Mouse (Mus musculus) liver, embryonic 15.5 days (tissue): ENCODE data around the gene Tiparp. TPM values are rescaled to one million over a fixed set of nuclear protein-coding genes. Genes with fewer than 3 reads are reported as not detected.

Experiments
- ATAC-seq: fragments of 200-750 bp; cut with Nextera tagmentation; 2 replicates; pipeline ENCODE4 v1.8.0; 2017; ENCODE audit warnings: moderate number of reproducible peaks, mild to moderate bottlenecking, moderate library complexity; ENCODE audit not compliant: insufficient read depth
- H3K27ac ChIP-seq: fragments of 300-500 bp; sonication (generic); replicated peaks from 2 replicates; pipeline ENCODE4 v1.5.1; 2015; ENCODE audit warnings: mild to moderate bottlenecking, inconsistent platforms
- H3K27me3 ChIP-seq: fragments of 300-500 bp; sonication (generic); 2 replicates; pipeline ENCODE4 v1.6.1; 2015; ENCODE audit warnings: mild to moderate bottlenecking, inconsistent platforms
- H3K36me3 ChIP-seq: fragments of 300-500 bp; sonication (generic); replicated peaks from 2 replicates; pipeline ENCODE4 v1.6.1; 2015; ENCODE audit warnings: moderate library complexity, mild to moderate bottlenecking, inconsistent platforms
- H3K4me1 ChIP-seq: fragments of 300-500 bp; sonication (generic); replicated peaks from 2 replicates; pipeline ENCODE4 v1.6.1; 2015; ENCODE audit warnings: inconsistent platforms
- H3K4me2 ChIP-seq: fragments of 300-500 bp; sonication (generic); 2 replicates; pipeline ENCODE4 v1.6.1; 2015; ENCODE audit warnings: moderate library complexity, mild to moderate bottlenecking, inconsistent platforms
- H3K4me3 ChIP-seq: fragments of 300-500 bp; sonication (generic); replicated peaks from 2 replicates; pipeline ENCODE4 v1.5.1; 2015; ENCODE audit warnings: mild to moderate bottlenecking, inconsistent platforms
- H3K9ac ChIP-seq: fragments of 300-500 bp; sonication (generic); 2 replicates; pipeline ENCODE4 v1.6.1; 2015; ENCODE audit warnings: moderate library complexity, mild to moderate bottlenecking, inconsistent platforms
- H3K9me3 ChIP-seq: fragments of 300-500 bp; sonication (generic); replicated peaks from 2 replicates; pipeline ENCODE4 v1.6.1; 2016; ENCODE audit warnings: inconsistent platforms
- WGBS: fragments of 180-500 bp; shearing (Covaris S2); methylation state at CpG from one replicate; pipeline ENCODE4 v1.1.7; 2015; ENCODE audit warnings: mixed read lengths; ENCODE audit not compliant: insufficient replicate concordance; 5-methylcytosine and 5-hydroxymethylcytosine counted together
- polyA plus RNA-seq: library from polyadenylated mRNA; unstranded; fragments of >200 nt; fragmentation: Nextera tagmentation; extraction: Ambion mirVana; gene quantifications from 2 replicates; pipeline ENCODE4 v1.2.1, GENCODE M21; 2015

Tiparp gene
- polyA plus RNA-seq, 1 experiment from 2014 or later = 6.6 TPM

GRCm38 (mm10) chr3:65558679-65559078, 30.5 kb downstream of the Tiparp start:
- H3K27ac ChIP-seq = no peak overlapping the region
- H3K9me3 ChIP-seq = no peaks in the 10 kb centered on the region
- no peak overlapping the region for H3K4me3 ChIP-seq
- no peaks in the 10 kb centered on the region for H3K4me1 ChIP-seq
- H3K36me3 ChIP-seq = no peaks in the 10 kb centered on the region; the same call in 1 of the 2 replicates
- H3K4me2 ChIP-seq = no peak overlapping the region
- 69% methylated on average over 4 of the region's 4 CpGs for WGBS
- no peaks in the 10 kb centered on the region for H3K27me3 ChIP-seq
- ATAC-seq = no peak
- no peak overlapping the region for H3K9ac ChIP-seq

GRCm38 (mm10) chr3:65562212-65562611, 34.0 kb downstream of the Tiparp start:
- no peaks in the 10 kb centered on the region for H3K27me3 ChIP-seq
- no peak overlapping the region for H3K27ac ChIP-seq
- no peak for ATAC-seq
- WGBS = 67% methylated on average over 9 of the region's 9 CpGs
- no peak overlapping the region for H3K4me2 ChIP-seq
- H3K4me1 ChIP-seq = no peaks in the 10 kb centered on the region
- H3K9ac ChIP-seq = no peak overlapping the region
- H3K4me3 ChIP-seq = no peak overlapping the region
- H3K36me3 ChIP-seq = no peaks in the 10 kb centered on the region
- no peaks in the 10 kb centered on the region for H3K9me3 ChIP-seq

DNA sequence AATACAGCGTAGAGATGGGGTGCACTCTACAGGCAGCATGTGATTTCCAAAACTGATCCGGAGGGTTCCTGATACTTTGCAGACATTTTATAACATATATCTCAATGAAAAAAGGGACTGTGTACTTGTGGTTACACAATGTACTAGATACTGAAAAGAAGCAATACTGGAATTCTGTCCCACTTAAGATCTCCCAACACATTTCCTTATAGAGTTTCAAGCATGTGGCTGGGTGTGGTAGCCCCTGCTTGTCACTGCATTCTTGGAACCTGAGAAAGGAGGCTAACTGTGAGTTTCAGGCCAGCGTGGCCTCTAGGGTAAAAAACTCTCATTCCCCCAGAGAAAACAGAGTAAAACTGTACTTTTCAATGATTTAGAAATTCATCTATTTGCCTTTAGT, 34.5 kb downstream of the Tiparp start:
- Histone ChIP-seq H3K9me3 (no peaks in the 10 kb centered on the region), H3K27me3 (no peaks in the 10 kb centered on the region), H3K9ac (no peak overlapping the region), H3K4me3 (no peak overlapping the region), H3K27ac (no peak overlapping the region), H3K36me3 (no peaks in the 10 kb centered on the region), H3K4me2 (no peak overlapping the region), H3K4me1 (no peaks in the 10 kb centered on the region)
- WGBS = 73% methylated on average over 3 of the region's 3 CpGs
- no peak for ATAC-seq

GRCm38 (mm10) chr3:65563926-65564624, 35.9 kb downstream of the Tiparp start:
- no peaks in the 10 kb centered on the region for H3K4me1 ChIP-seq
- H3K36me3 ChIP-seq = no peaks in the 10 kb centered on the region
- H3K27me3 ChIP-seq = no peaks in the 10 kb centered on the region
- peak; percentile 60 for ATAC-seq
- no peaks in the 10 kb centered on the region for H3K9me3 ChIP-seq
- no peak overlapping the region for H3K27ac ChIP-seq
- whole genome bisulfite sequencing = 49% methylated on average over 6 of the region's 6 CpGs
- H3K9ac ChIP-seq = no peak overlapping the region
- H3K4me2 ChIP-seq = no peak overlapping the region
- H3K4me3 ChIP-seq = no peak overlapping the region

DNA sequence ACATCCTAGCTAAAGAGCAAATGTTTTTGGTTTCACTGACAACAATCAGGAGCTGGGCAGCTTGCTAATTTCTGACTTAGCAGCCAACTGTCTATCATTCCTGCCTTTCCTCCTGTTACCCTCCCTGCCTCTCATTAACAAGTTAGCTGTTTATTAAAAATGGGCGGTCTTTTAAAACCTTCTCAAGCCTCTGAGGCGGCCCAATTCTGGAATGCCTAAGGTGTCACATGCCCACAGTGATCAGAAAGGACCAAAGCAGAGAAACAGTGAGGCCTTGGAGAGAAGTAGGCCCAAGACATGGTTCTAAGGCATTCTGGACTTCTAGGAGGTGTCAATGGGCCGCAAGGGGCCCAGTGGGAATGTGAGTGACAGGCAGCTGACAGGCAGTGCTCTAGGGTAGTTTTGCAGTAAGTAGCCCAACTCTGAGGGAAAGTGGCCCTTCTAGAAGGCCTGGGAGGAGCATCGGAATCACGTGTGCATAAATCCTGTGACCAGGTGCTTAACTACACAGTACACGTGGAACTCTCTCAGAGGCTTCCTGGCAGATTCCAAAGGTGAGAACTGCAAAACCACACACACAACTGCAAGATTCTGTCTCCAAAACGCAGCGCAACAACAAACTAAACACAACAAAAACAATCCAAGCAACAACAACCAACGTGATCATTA, 37.6 kb downstream of the Tiparp start:
- H3K4me1 ChIP-seq = no peaks in the 10 kb centered on the region
- WGBS = 56% methylated on average over 9 of the region's 9 CpGs
- H3K4me2 ChIP-seq = no peak overlapping the region
- H3K4me3 ChIP-seq = no peak overlapping the region
- no peak for ATAC-seq
- H3K27me3 ChIP-seq = no peaks in the 10 kb centered on the region
- no peak overlapping the region for H3K27ac ChIP-seq
- no peaks in the 10 kb centered on the region for H3K36me3 ChIP-seq
- H3K9me3 ChIP-seq = no peaks in the 10 kb centered on the region
- H3K9ac ChIP-seq = no peak overlapping the region

GRCm38 (mm10) chr3:65569941-65570340, 41.7 kb downstream of the Tiparp start:
- Histone ChIP-seq H3K9me3 (no peaks in the 10 kb centered on the region), H3K9ac (no peak overlapping the region), H3K27ac (no peak overlapping the region), H3K4me3 (no peak overlapping the region), H3K36me3 (no peaks in the 10 kb centered on the region), H3K4me2 (no peak overlapping the region), H3K4me1 (no peaks in the 10 kb centered on the region), H3K27me3 (no peaks in the 10 kb centered on the region)
- ATAC-seq = no peak

- Histone ChIP-seq H3K27me3 (no peaks in the 10 kb centered on the region), H3K4me2 (no peak overlapping the region), H3K9ac (no peak overlapping the region), H3K4me3 (no peak overlapping the region), H3K4me1 (no peaks in the 10 kb centered on the region), H3K36me3 (no peaks in the 10 kb centered on the region), H3K9me3 (no peaks in the 10 kb centered on the region), H3K27ac (no peak overlapping the region)
- 37% methylated on average over 3 of the region's 3 CpGs for WGBS
- no peak for ATAC-seq
These were observed 45.3 kb downstream of the Tiparp start for GRCm38 (mm10) chr3:65573516-65573915.

DNA sequence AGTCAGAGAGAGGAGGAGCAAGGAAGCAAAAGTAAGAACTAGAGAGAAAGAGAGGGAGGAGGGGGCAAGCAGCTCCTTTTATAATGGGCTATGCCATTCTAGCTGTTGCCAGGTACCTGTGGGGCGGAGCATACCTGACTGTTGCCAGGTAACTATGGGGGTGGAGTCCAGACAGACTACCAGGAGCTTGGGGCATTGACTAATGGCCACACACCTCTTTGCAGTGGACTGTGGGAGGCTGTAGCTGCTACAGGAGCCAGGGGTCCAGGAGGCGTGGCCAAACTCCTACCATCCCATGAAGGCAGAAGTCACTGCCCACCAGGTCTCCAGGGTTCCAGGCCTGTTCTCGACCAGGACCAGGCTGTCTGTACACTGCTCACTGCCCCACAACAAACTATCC, 49.4 kb downstream of the Tiparp start:
- Histone ChIP-seq H3K27ac (no peak overlapping the region), H3K4me2 (no peak overlapping the region), H3K9ac (no peak overlapping the region), H3K36me3 (no peaks in the 10 kb centered on the region), H3K27me3 (no peaks in the 10 kb centered on the region), H3K9me3 (no peaks in the 10 kb centered on the region), H3K4me3 (no peak overlapping the region), H3K4me1 (no peaks in the 10 kb centered on the region; the same call in 1 of the 2 replicates)
- 55% methylated on average over 3 of the region's 3 CpGs for WGBS
- ATAC-seq = no peak

- Histone ChIP-seq H3K27ac (no peak overlapping the region), H3K4me2 (no peak overlapping the region), H3K4me3 (no peak overlapping the region), H3K27me3 (no peaks in the 10 kb centered on the region), H3K9me3 (no peaks in the 10 kb centered on the region), H3K36me3 (no peaks in the 10 kb centered on the region), H3K9ac (no peak overlapping the region), H3K4me1 (no peaks in the 10 kb centered on the region; the same call in 1 of the 2 replicates)
- ATAC-seq = peak; percentile 44; the same call in 1 of the 2 replicates
- 55% methylated on average over 12 of the region's 12 CpGs for WGBS
These were observed 51.2 kb downstream of the Tiparp start for GRCm38 (mm10) chr3:65579260-65579921.

DNA sequence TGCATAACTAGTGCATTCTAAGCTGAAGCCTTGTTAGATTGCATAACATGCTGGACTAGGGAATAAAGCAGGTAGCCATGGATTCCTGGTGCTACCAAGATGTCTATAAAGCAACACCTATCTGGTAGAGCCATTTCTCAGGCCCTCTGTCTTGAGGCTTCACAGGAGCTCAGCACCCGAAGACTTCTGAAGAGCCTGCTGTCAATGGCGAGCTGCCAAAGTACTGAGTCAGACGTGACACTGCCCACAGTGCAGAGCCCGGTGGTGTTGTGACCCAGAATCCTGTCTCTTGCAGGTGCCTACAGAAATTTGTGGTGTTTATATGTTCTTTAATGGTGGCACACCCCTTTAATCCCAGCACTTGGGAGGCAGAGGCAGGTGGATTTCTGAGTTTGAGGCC, 53.4 kb downstream of the Tiparp start:
- Histone ChIP-seq H3K4me1 (no peaks in the 10 kb centered on the region; the same call in 1 of the 2 replicates), H3K9me3 (no peaks in the 10 kb centered on the region), H3K4me2 (no peak overlapping the region), H3K9ac (no peak overlapping the region), H3K36me3 (no peaks in the 10 kb centered on the region), H3K27me3 (no peaks in the 10 kb centered on the region), H3K4me3 (no peak overlapping the region), H3K27ac (no peak overlapping the region)
- ATAC-seq = no peak
- WGBS = 54% methylated on average over 4 of the region's 4 CpGs

- Histone ChIP-seq H3K4me1 (no peaks in the 10 kb centered on the region; the same call in 1 of the 2 replicates), H3K9ac (no peak overlapping the region), H3K36me3 (no peaks in the 10 kb centered on the region), H3K27ac (no peak overlapping the region), H3K4me2 (no peak overlapping the region), H3K4me3 (no peak overlapping the region), H3K27me3 (no peaks in the 10 kb centered on the region), H3K9me3 (no peaks in the 10 kb centered on the region)
- WGBS = 49% methylated on average over 1 of the region's 1 CpGs
- ATAC-seq = no peak
These were observed 56.1 kb downstream of the Tiparp start for GRCm38 (mm10) chr3:65584329-65584728.
